Mouse (Mus musculus) stomach, postnatal 0 days (tissue): ENCODE results near the gene Galnt9. TPM values are rescaled to one million over a fixed set of nuclear protein-coding genes. Genes with fewer than 3 reads are reported as not detected.

Source experiments
- ATAC-seq: fragments of 200-750 bp; cut with Nextera tagmentation; 2 replicates; pipeline ENCODE4 v1.8.0; 2017; ENCODE audit not compliant: low FRiP score, low TSS enrichment
- DNase-seq: peaks from one replicate; pipeline ENCODE4 v3.0.0-alpha.2; 2016; ENCODE audit warnings: low spot score
- H3K27ac ChIP-seq: fragments of 300-500 bp; sonication (generic); replicated peaks from 2 replicates; pipeline ENCODE4 v1.5.1; 2014; ENCODE audit warnings: mild to moderate bottlenecking, control low read depth
- H3K27me3 ChIP-seq: fragments of 300-500 bp; sonication (generic); 2 replicates; pipeline ENCODE4 v1.6.1; 2014; ENCODE audit warnings: low read length; ENCODE audit not compliant: control insufficient read depth, insufficient read depth
- H3K36me3 ChIP-seq: fragments of 300-500 bp; sonication (generic); 2 replicates; pipeline ENCODE4 v1.6.1; 2014; ENCODE audit warnings: low read length, mixed read lengths; ENCODE audit not compliant: control insufficient read depth, insufficient read depth
- H3K4me1 ChIP-seq: fragments of 300-500 bp; sonication (generic); replicated peaks from 2 replicates; pipeline ENCODE4 v1.6.1; 2014; ENCODE audit warnings: antibody characterized with exemption; ENCODE audit not compliant: control insufficient read depth, insufficient read depth
- H3K4me2 ChIP-seq: fragments of 300-500 bp; sonication (generic); replicated peaks from 2 replicates; pipeline ENCODE4 v1.6.1; 2014; ENCODE audit warnings: low read depth, mild to moderate bottlenecking, control low read depth, moderate library complexity
- H3K4me3 ChIP-seq: fragments of 300-500 bp; sonication (generic); 2 replicates; pipeline ENCODE4 v1.5.1; 2014; ENCODE audit warnings: low read depth, low read length, control low read depth
- H3K9ac ChIP-seq: fragments of 300-500 bp; sonication (generic); 2 replicates; pipeline ENCODE4 v1.6.1; 2014; ENCODE audit warnings: mild to moderate bottlenecking, low read length, control low read depth, mixed read lengths
- H3K9me3 ChIP-seq: fragments of 300-500 bp; sonication (generic); 2 replicates; pipeline ENCODE4 v1.6.1; 2016; ENCODE audit warnings: low read length; ENCODE audit not compliant: control insufficient read depth
- CTCF ChIP-seq: IDR thresholded peaks from 2 replicates; pipeline ENCODE4 v1.5.1; 2016; ENCODE audit warnings: antibody characterized with exemption, low read depth, mild to moderate bottlenecking, moderate library complexity
- EP300 ChIP-seq: optimal IDR thresholded peaks from 2 replicates; pipeline ENCODE3; 2016; ENCODE audit warnings: antibody characterized with exemption
- WGBS: fragments of 180-500 bp; shearing (Covaris S2); extraction: QIAGEN DNeasy Blood & Tissue Kit; methylation state at CpG from one replicate; pipeline ENCODE4 v1.1.7; 2014; 5-methylcytosine and 5-hydroxymethylcytosine counted together
- polyA plus RNA-seq: library from polyadenylated mRNA; unstranded; fragments of >200 nt; fragmentation: Nextera tagmentation; extraction: Ambion mirVana; gene quantifications from 2 replicates; pipeline ENCODE4 v1.2.1, GENCODE M21; 2015

The Galnt9 gene
- polyA plus RNA-seq, 1 experiment from 2014 or later: 0.29 TPM

GRCm38 (mm10) chr5:110652719-110653648 lies 108.8 kb downstream of the Galnt9 start, which contains the start of the genes Noc4l and Ddx51:
Gene Noc4l, minus strand, starts transcription at chr5:110653417.
Gene Ddx51, plus strand, starts transcription at chr5:110653451.
- WGBS: under 1% methylated on average over 90 of the region's 91 CpGs
- Histone ChIP-seq H3K27ac (peak within 1 kb of the TSS; percentile 56; the same call in 1 of the 2 replicates), H3K36me3 (peaks cover 30% of the 10 kb centered on the region), H3K4me3 (peak within 1 kb of the TSS; percentile 99), H3K9ac (peak within 1 kb of the TSS; percentile 92), H3K4me2 (peak within 1 kb of the TSS; percentile 98), H3K9me3 (no peaks in the 10 kb centered on the region), H3K4me1 (0 out of 2 replicates have a peak, but pooled peaks cover 2% of the 10 kb centered on the region), H3K27me3 (no peaks in the 10 kb centered on the region)
- DNase-seq (peak; percentile 96), ATAC-seq (peak; percentile 90)
- TF ChIP-seq EP300: no peak
- TF ChIP-seq CTCF: peak; percentile 27; the same call in 1 of the 2 replicates

- WGBS: 1% methylated on average over 32 of the region's 37 CpGs
- H3K9me3 ChIP-seq: no peaks in the 10 kb centered on the region
- no peak for DNase-seq
Measured at GRCm38 (mm10) chr5:110653686-110654085, 109.5 kb downstream of the Galnt9 start.

GRCm38 (mm10) chr5:110659682-110660081 lies 115.5 kb downstream of the Galnt9 start:
- Histone ChIP-seq H3K9ac (no peak overlapping the region), H3K27ac (no peak overlapping the region), H3K9me3 (no peaks in the 10 kb centered on the region), H3K4me3 (no peak overlapping the region), H3K36me3 (peaks cover 35% of the 10 kb centered on the region), H3K27me3 (no peaks in the 10 kb centered on the region), H3K4me2 (no peak overlapping the region), H3K4me1 (no peaks in the 10 kb centered on the region)
- TF ChIP-seq EP300 (no peak), CTCF (no peak)
- ATAC-seq: no peak
- DNase-seq: no peak

More at GRCm38 (mm10) chr5:110653686-110654085, 109.5 kb downstream of the Galnt9 start:
- H3K4me2 ChIP-seq: peak overlapping the region; percentile 98
- ATAC-seq: peak; percentile 19; the same call in 1 of the 2 replicates
- no peaks in the 10 kb centered on the region for H3K27me3 ChIP-seq
- H3K4me3 ChIP-seq: peak overlapping the region; percentile 99
- 0 out of 2 replicates have a peak, but pooled peaks cover 2% of the 10 kb centered on the region for H3K4me1 ChIP-seq
- H3K36me3 ChIP-seq: peaks cover 30% of the 10 kb centered on the region
- H3K9ac ChIP-seq: peak overlapping the region; percentile 92
- H3K27ac ChIP-seq: 0 out of 2 replicates have a peak overlapping the region, but pooled peaks have one; percentile 45
- TF ChIP-seq EP300 (no peak), CTCF (no peak)

- DNase-seq: no peak
- WGBS: 90% methylated on average over 2 of the region's 2 CpGs
- H3K4me1 ChIP-seq: no peaks in the 10 kb centered on the region
- TF ChIP-seq EP300 (no peak), CTCF (no peak)
- ATAC-seq: no peak
- no peaks in the 10 kb centered on the region for H3K27me3 ChIP-seq
- H3K9ac ChIP-seq: no peak overlapping the region
- H3K4me2 ChIP-seq: no peak overlapping the region
- H3K4me3 ChIP-seq: no peak overlapping the region
- no peaks in the 10 kb centered on the region for H3K9me3 ChIP-seq
- peaks cover 39% of the 10 kb centered on the region for H3K36me3 ChIP-seq
- no peak overlapping the region for H3K27ac ChIP-seq
Measured at GRCm38 (mm10) chr5:110664041-110664440, 119.9 kb downstream of the Galnt9 start.

- Histone ChIP-seq H3K9ac (no peak overlapping the region), H3K4me1 (no peaks in the 10 kb centered on the region), H3K9me3 (no peaks in the 10 kb centered on the region), H3K4me3 (no peak overlapping the region), H3K27ac (no peak overlapping the region), H3K36me3 (peaks cover 41% of the 10 kb centered on the region), H3K4me2 (no peak overlapping the region), H3K27me3 (no peaks in the 10 kb centered on the region)
- no peak for TF ChIP-seq CTCF
- TF ChIP-seq EP300: no peak
- DNase-seq (no peak), ATAC-seq (no peak)
- WGBS: 87% methylated on average over 2 of the region's 2 CpGs
Measured at GRCm38 (mm10) chr5:110664750-110665269, 120.7 kb downstream of the Galnt9 start.
